Mouse (Mus musculus): ENCODE results near the gene Cggbp1.

GRCm38 (mm10) chr16:64899084-64899483 lies 47.3 kb downstream of the Cggbp1 start:
- TF ChIP-seq CTCF (IDR thresholded peaks at IDR 0.05; ENCODE audit: insufficient read depth, low read depth, low read length), result no peak
- no peak for TF ChIP-seq POLR2A (IDR thresholded peaks at IDR 0.05; ENCODE audit: insufficient read depth, low read depth, low read length)

Data from olfactory bulb, adult 2 months (tissue).